Mouse (Mus musculus) spleen, embryonic (tissue): ENCODE measurements at regions not wholly inside any gene's neighbourhood (a gene's known extent, or its start where the extent isn't known, plus 50 kb on each side); places are given as distances from the start of the nearest gene placed in this dataset.
"Not testable (repeated sequence)": the region's sequence is repeated elsewhere in the genome, so short reads cannot be mapped to it uniquely, and the experiment has no call there.

Experiments used
- CTCF ChIA-PET: fragments of 350-600 bp; sonication (Branson Sonifier 250); formaldehyde crosslinking; loops from one replicate; lab custom pipeline; 2022; lab: Charles Lee

- CTCF ChIA-PET: no interaction called here
Observed at GRCm38 (mm10) chr11:16559001-16559699, 50.9 kb upstream of the Sec61g start.

GRCm38 (mm10) chr11:16561727-16562126 lies 53.4 kb upstream of the Sec61g start:
- CTCF ChIA-PET: no interaction called here

GRCm38 (mm10) chr11:16589085-16589680 lies 80.9 kb upstream of the Sec61g start:
- CTCF ChIA-PET: no interaction called here

DNA sequence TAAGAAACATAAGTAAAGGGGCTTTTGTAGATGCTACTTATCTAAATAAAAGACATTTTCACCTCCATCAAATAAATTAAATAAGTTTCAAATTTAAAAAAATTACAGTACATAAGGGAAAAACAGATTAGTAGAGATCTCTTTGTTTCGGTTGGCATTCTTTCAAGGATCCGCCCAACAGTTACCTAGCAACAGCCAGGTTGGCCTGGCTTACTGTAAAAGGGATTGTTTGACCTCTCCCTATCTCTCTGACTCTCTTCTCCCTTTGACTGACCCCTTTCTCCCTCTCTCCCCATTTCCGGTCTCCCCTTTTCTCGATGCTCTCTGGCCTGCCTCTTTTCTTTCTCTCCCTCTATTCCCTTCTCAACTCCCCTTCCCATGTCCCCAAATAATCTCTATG lies 82.3 kb upstream of the Sec61g start:
- CTCF ChIA-PET: no interaction called here

DNA sequence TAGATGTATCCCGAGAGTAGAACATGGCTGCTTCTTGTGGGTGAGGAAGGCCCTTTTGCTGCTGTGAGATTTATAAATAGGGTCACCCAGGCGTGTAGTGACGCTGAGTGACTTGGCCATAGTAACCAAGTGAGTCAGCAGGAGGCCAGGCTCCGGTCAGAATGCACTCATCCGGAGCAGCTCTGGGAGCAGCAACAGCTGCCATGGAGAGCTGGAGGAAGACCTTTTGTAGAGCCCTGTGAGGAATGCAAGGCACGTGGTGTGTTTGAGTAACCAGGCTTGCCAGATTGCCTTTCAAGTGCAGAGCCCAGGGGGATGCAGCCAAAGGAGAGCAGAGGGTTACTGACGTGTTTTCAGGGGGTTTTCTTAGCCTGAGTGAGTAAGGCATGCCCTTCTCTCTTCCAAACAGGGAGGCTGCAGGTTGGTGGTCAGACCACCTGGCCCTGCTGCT lies 83.2 kb upstream of the Sec61g start:
- CTCF ChIA-PET: no interaction called here

- CTCF ChIA-PET: no interaction called here
Observed at GRCm38 (mm10) chr11:16592006-16592405, 83.7 kb upstream of the Sec61g start.

GRCm38 (mm10) chr11:16592766-16593165 lies 84.5 kb upstream of the Sec61g start:
- CTCF ChIA-PET: no interaction called here

GRCm38 (mm10) chr11:16594832-16595231 lies 86.5 kb upstream of the Sec61g start:
- CTCF ChIA-PET: no interaction called here

GRCm38 (mm10) chr11:16597038-16597830 lies 89.0 kb upstream of the Sec61g start:
- CTCF ChIA-PET: interaction anchor here (0.8 kb wide), 1 partner anchor 240 kb away, joined by 3 read pairs; no protein-coding TSS in a partner anchor

- CTCF ChIA-PET: no interaction called here
Observed at GRCm38 (mm10) chr11:16602947-16603346, 94.7 kb upstream of the Sec61g start.

GRCm38 (mm10) chr11:16606435-16607214 lies 98.3 kb upstream of the Sec61g start:
- CTCF ChIA-PET: no interaction called here

DNA sequence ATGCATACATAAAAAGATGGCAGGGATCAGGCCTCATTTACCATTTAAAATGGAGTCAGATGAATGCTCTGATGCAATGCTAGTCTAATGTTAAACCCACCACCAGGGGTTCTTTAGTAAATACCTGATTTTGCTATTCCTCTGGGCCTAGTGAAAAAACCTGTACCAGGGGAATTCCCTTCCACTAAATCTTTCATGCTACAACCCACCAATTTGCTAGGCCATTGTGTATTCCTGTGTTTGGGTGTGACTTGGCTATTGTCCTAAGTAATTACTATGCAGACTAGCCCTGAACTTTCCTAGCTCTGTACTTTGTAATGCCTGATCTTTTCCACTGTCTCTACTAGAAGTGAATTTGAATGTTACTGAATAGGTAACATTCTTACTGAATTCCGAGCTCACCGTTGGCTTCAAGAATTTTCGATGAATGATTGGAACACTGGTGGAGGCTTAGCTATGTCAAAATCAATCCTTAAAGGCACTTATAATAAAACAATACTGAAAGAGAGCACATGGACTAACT lies 99.7 kb upstream of the Sec61g start:
- CTCF ChIA-PET: not testable (repeated sequence)

GRCm38 (mm10) chr11:16611741-16612140 lies 103.5 kb upstream of the Sec61g start:
- CTCF ChIA-PET: no interaction called here

- CTCF ChIA-PET: no interaction called here
Observed at GRCm38 (mm10) chr11:16612524-16612923, 104.2 kb upstream of the Sec61g start.

DNA sequence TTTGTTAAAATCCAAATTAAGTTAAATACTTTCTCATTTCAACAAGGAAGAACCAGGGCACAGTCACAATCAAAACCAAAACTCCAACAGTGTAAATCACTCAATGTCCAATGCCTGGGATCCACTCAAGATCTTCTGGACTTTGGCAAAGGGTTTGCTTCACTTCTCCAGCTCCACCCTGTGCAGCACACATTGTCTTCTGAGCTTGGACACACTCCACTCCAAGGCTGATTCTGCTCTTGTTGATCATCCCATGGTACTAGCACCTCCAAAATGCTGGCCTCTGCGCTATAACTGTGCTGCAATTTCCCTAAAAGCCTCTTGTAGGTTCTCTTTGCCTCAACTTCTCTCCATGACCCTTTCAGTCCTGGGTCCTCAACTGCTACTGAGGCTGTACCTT lies 111.5 kb upstream of the Sec61g start:
- CTCF ChIA-PET: no interaction called here

GRCm38 (mm10) chr11:16623694-16624093 lies 115.4 kb upstream of the Sec61g start:
- CTCF ChIA-PET: no interaction called here

DNA sequence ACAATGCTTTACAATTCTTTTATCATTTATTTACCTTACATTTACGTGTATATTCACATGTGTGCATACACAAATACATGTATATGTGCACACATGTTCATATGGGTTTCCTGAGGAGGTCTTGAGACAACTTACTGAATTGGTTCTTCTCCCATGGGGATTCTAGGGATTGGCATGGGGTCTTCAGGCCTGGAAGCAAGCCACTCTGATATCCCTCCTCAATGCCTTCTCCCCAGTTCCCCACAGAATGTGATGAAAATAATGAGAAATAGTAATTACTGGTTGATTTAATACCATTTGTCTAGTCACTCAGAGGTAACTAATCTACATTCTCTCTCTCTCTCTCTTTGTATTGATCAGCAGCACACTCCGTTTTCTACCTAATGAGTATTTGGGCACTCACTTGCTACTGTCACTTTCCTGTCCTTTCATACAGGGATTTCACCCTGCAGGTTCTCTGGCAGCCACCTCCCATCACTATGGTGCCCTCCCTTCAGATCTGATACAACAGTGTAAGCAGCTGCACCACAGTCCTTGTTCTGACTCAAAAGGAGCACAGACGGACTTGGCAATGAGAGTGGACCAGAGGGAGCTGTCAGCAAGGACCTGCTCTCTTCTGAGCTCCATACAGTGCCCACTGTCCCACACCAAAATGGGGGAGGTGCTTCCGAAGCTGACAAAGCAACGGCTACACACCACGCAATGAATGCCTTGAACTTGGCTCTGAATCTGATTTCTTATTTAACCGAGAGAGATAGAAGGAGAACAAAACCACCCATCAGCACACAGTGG lies 119.2 kb upstream of the Sec61g start:
- CTCF ChIA-PET: no interaction called here

GRCm38 (mm10) chr11:16629410-16630129 lies 121.3 kb upstream of the Sec61g start:
- CTCF ChIA-PET: no interaction called here

DNA sequence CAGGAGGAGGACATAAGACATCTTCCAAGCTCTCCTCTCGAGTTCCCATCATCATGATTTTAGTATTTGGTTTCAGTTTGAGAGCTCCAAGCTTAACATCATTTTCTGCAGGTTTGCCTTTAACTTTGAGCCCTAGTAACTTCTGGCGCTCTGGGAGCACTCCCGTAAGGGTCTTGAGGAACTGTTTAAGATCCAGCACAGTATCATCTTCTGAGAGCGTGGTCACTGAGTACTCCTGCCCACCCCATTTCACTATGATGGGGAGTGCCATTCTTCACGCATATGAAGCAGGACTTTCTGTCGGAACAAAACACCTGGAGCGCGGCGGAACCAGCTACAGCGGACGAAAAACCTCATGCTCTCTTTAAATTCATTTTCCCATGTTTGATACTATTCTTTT lies 116.2 kb upstream of the Egfr start:
- CTCF ChIA-PET: not testable (repeated sequence)

- CTCF ChIA-PET: no interaction called here
Observed at GRCm38 (mm10) chr11:16637679-16638078, 114.3 kb upstream of the Egfr start.
